Mouse (Mus musculus) thymus, adult 2 months (tissue): ENCODE data around the gene Ehf. TPM values are rescaled to one million over a fixed set of nuclear protein-coding genes. Genes with fewer than 3 reads are reported as not detected.
A peak's percentile ranks its signal among the peaks of the same experiment; 100 is the strongest.

Experiments
- DNase-seq: peaks from one replicate; pipeline ENCODE4 v3.0.0; 2021
- H3K27ac ChIP-seq: fragments of 200-500 bp; 2 replicates; pipeline ENCODE4 v1.5.1; 2012; ENCODE audit warnings: low read length, control low read depth; ENCODE audit not compliant: control insufficient read depth, insufficient read depth
- H3K27me3 ChIP-seq: fragments of 200-500 bp; 2 replicates; pipeline ENCODE4 v1.6.1; 2012; ENCODE audit warnings: mild to moderate bottlenecking, low read length, moderate library complexity, mixed read lengths; ENCODE audit not compliant: control insufficient read depth, insufficient read depth
- H3K36me3 ChIP-seq: fragments of 200-500 bp; 2 replicates; pipeline ENCODE4 v1.6.1; 2012; ENCODE audit warnings: mild to moderate bottlenecking, low read length, moderate library complexity; ENCODE audit not compliant: control insufficient read depth, insufficient read depth
- H3K4me1 ChIP-seq: fragments of 200-500 bp; replicated peaks from 2 replicates; pipeline ENCODE4 v1.6.1; 2012; ENCODE audit warnings: low read length; ENCODE audit not compliant: control insufficient read depth, insufficient read depth
- H3K4me3 ChIP-seq: fragments of 200-500 bp; 2 replicates; pipeline ENCODE4 v1.5.1; 2012; ENCODE audit warnings: mild to moderate bottlenecking, low read length, control low read depth, moderate library complexity; ENCODE audit not compliant: control insufficient read depth, insufficient read depth
- CTCF ChIP-seq: fragments of 200-500 bp; IDR thresholded peaks from 2 replicates; pipeline ENCODE4 v1.5.1; 2012; ENCODE audit warnings: mild to moderate bottlenecking, control low read depth, low read length, moderate library complexity, borderline replicate concordance; ENCODE audit not compliant: control insufficient read depth, poor library complexity, insufficient read depth; ENCODE audit errors: extremely low read depth
- POLR2A ChIP-seq: fragments of 200-500 bp; IDR thresholded peaks from 2 replicates; pipeline ENCODE4 v1.6.1; 2012; ENCODE audit warnings: mild to moderate bottlenecking, low read length, control low read depth, moderate library complexity; ENCODE audit not compliant: control insufficient read depth, poor library complexity, insufficient read depth; ENCODE audit errors: extremely low read depth
- WGBS: fragments of 180-500 bp; shearing (Covaris S2); methylation state at CpG from one replicate; pipeline ENCODE4 v1.1.7; 2018; 5-methylcytosine and 5-hydroxymethylcytosine counted together
- polyA plus RNA-seq: library from polyadenylated mRNA; depleted of rRNA; stranded (reverse); fragments of >200 nt; gene quantifications from 2 replicates; pipeline ENCODE4 v1.2.3, GENCODE M21; 2012; rRNA removed

Gene Ehf
- 4.8 and 7.2 TPM in 2 replicates for polyA plus RNA-seq

DNA sequence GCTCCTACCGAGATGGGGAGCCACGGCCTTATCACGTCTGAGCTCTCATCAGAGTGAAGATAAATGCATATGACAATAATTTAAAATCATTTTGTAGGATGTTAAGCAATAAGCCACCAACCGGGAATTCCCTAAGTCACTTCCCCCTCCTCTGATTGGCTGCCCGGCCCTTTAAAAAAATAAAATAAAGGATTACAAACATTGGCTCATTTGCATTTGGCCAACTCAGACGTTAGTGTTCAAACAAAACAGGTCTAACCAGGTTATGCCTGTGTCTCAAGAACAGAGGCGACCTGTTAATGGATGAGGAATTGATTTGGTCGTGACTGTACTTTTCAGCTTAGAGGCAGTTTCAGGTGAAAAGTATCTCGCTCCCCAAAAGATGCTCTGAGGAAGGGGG is at the start of gene Ehf:
Gene Ehf, minus strand, starts transcription at position 147 of the 400 bp plus-strand sequence.
- Histone ChIP-seq H3K36me3 (no peaks in the 10 kb centered on the region), H3K27me3 (no peaks in the 10 kb centered on the region), H3K27ac (no peak within 1 kb of the TSS; the same call in 1 of the 2 replicates), H3K4me3 (no peak within 1 kb of the TSS), H3K4me1 (no peaks in the 10 kb centered on the region)
- TF ChIP-seq POLR2A: no peak
- TF ChIP-seq CTCF: no peak
- DNase-seq: no peak
- WGBS: 53% methylated on average over 9 of the region's 9 CpGs

DNA sequence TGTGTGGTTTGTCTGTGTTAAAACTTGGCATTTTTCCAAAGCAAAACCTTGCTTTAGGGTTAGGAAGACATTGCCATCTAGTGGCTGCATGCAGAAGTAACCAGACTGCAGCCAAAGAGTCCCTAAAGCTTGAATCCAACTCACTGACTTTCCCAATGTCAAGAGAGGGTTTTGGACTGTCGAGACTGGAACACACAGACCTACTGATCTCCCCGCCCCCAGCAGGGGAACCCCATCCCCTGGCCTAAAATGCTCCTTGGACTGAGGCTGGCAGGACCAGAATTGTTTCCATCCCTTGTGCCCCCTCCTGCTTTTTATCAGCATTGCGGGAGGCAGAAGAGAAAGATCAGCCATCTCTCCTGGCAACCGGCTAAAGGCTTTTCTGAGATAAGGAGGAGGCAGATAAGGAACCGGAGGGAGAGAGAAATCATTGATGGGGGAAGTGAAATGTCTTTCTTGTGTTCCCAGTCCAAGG is 44.4 kb upstream of the Ehf start:
- 16% methylated on average over 5 of the region's 5 CpGs for WGBS
- H3K4me3 ChIP-seq: no peak overlapping the region

GRCm38 (mm10) chr2:103346751-103347289 is 43.7 kb upstream of the Ehf start:
- H3K4me1 ChIP-seq: no peaks in the 10 kb centered on the region
- H3K36me3 ChIP-seq: no peaks in the 10 kb centered on the region
- no peak overlapping the region for H3K27ac ChIP-seq
- TF ChIP-seq POLR2A: no peak
- no peak for TF ChIP-seq CTCF
- no peak for DNase-seq
- no peaks in the 10 kb centered on the region for H3K27me3 ChIP-seq
- no peak overlapping the region for H3K4me3 ChIP-seq
- 90% methylated on average over 3 of the region's 3 CpGs for WGBS

More for the DNA sequence above, 44.4 kb upstream of the Ehf start:
- Histone ChIP-seq H3K27me3 (no peaks in the 10 kb centered on the region), H3K27ac (no peak overlapping the region), H3K36me3 (no peaks in the 10 kb centered on the region), H3K4me1 (no peaks in the 10 kb centered on the region)
- DNase-seq: peak; percentile 11
- TF ChIP-seq POLR2A: no peak
- TF ChIP-seq CTCF: no peak

DNA sequence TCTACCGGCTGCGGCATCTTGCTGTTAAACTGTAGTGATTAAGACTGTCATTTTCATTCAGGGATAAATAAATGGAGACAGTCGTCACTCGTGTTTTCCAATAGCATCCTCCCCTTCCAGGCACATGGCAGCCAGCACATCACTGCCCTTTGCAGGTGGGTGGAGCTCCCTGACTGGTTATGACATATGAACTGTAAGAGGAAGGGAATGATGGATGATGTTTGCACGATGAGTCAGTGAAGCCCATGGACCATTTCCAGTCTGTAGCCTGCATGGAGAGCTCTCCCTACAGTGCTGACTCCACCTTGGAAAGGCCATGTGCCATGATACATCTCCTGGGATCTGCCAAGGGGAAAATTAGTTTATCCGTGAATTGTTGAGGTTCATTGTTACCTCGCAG is 40.5 kb upstream of the Ehf start:
- Histone ChIP-seq H3K4me1 (no peaks in the 10 kb centered on the region; the same call in 1 of the 2 replicates), H3K27ac (no peak overlapping the region), H3K4me3 (no peak overlapping the region), H3K27me3 (no peaks in the 10 kb centered on the region), H3K36me3 (no peaks in the 10 kb centered on the region)
- TF ChIP-seq CTCF (no peak), POLR2A (no peak)
- no peak for DNase-seq
- 86% methylated on average over 7 of the region's 7 CpGs for WGBS

GRCm38 (mm10) chr2:103342123-103342522 is 39.0 kb upstream of the Ehf start:
- TF ChIP-seq CTCF (no peak), POLR2A (no peak)
- WGBS: 68% methylated on average over 1 of the region's 1 CpGs
- no peaks in the 10 kb centered on the region for H3K27me3 ChIP-seq
- H3K36me3 ChIP-seq: no peaks in the 10 kb centered on the region
- H3K4me1 ChIP-seq: no peaks in the 10 kb centered on the region; the same call in 1 of the 2 replicates
- no peak overlapping the region for H3K27ac ChIP-seq
- no peak for DNase-seq
- no peak overlapping the region for H3K4me3 ChIP-seq

- no peaks in the 10 kb centered on the region for H3K36me3 ChIP-seq
- TF ChIP-seq POLR2A (no peak), CTCF (no peak)
- no peaks in the 10 kb centered on the region; the same call in 1 of the 2 replicates for H3K4me1 ChIP-seq
- H3K4me3 ChIP-seq: no peak overlapping the region
- no peak for DNase-seq
- no peaks in the 10 kb centered on the region for H3K27me3 ChIP-seq
- no peak overlapping the region for H3K27ac ChIP-seq
- WGBS: 8% methylated on average over 1 of the region's 1 CpGs
These were observed 38.4 kb upstream of the Ehf start for GRCm38 (mm10) chr2:103341375-103341971.
